Mouse (Mus musculus) erythroblast, embryonic 14.5 days (primary cell): Measurements from ENCODE around the gene Tnfaip8l3.

ENCODE experiments used
- GATA1 ChIP-seq: IDR thresholded peaks from 2 replicates; pipeline ENCODE4 v1.6.1; 2012; ENCODE audit warnings: low read length, inconsistent platforms, mixed read lengths
- TAL1 ChIP-seq: IDR thresholded peaks from 3 replicates; pipeline ENCODE4 v1.6.1; 2012; ENCODE audit warnings: low read length, inconsistent platforms, mixed read lengths

- no peak for TF ChIP-seq TAL1
- no peak for TF ChIP-seq GATA1
Measured at GRCm38 (mm10) chr9:54071474-54072095, 3.4 kb upstream of the Tnfaip8l3 start.
